Mouse (Mus musculus): Measurements from ENCODE around the gene Arsg.
A peak's percentile ranks its signal among the peaks of the same experiment; 100 is the strongest.

Arsg gene

DNA sequence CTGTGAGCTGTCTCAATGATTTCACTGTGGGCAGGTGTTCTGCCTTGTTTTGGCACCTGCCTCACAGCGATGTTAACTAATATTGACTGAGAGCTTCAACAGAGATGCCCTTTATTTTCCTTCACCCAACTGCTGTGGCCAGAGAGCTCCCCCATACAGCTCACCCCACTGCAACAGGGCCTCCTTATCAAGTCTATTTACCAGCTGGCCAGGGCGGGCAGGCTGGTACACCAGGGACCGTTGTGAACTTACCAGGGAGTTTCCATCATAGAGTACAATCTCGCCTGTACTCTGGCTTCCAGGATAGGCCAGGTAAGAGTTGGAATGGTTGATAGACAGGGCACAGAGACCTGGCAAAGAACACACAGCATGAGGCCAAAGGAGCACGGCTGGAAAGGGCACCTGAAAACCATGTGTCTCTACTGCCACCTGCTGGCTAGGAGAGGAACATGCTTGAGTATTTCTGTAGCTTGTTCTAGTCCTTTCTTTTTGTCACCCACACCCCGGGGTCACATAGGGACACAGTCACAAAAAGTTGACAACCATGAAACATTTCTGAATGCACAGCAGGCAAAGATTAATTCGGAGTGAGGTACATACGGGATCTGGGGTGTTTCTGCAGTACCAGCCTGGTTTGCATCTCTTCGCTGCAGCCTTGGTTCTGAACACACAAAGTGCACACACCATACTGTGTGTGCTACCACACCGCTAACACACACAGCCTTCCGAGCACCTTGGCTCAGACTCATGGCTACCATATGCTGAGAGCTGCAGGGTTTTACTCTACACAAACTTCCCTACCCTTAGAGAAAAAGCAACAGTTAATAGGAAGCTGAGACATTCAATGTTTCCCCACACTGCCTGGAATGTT, 111.9 kb downstream of the Arsg start:
- peak; percentile 32 to 77 for DNase-seq (ENCODE audit: low spot score in 2 of 2)

- no peak for DNase-seq (ENCODE audit: low spot score in 2 of 2)
Observed at GRCm38 (mm10) chr11:109586424-109586823, 113.2 kb downstream of the Arsg start.

DNA sequence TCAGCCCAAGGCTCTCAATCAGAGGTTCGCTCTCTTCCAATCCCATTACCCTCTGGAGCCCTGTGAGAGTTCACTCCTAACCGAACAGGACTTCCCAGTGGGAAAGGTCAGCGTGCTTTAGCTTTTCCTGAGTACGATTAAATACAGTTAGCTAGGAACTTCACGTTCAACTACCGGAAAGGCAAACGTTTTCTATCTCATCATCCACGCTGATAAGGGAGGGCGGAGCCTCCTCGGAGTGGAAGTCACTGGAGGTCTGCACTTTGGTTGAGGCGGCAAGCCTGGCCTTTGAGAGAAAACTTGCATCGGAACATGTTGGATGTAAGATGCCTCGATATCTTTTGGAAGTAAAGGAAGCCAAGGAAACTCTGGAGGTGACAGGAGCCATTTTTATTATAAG, 113.8 kb downstream of the Arsg start:
- DNase-seq (ENCODE audit: low spot score in 2 of 2): no peak

- DNase-seq (ENCODE audit: low spot score in 2 of 2): no peak
Observed at GRCm38 (mm10) chr11:109587638-109588374, 114.6 kb downstream of the Arsg start.

- DNase-seq (ENCODE audit: low spot score in 2 of 2): peak in 1 of 2 experiments; percentile 38
Observed at GRCm38 (mm10) chr11:109590012-109590411, 116.8 kb downstream of the Arsg start.

- DNase-seq (ENCODE audit: low spot score in 2 of 2): no peak
Observed at GRCm38 (mm10) chr11:109591511-109591910, 118.3 kb downstream of the Arsg start.

DNA sequence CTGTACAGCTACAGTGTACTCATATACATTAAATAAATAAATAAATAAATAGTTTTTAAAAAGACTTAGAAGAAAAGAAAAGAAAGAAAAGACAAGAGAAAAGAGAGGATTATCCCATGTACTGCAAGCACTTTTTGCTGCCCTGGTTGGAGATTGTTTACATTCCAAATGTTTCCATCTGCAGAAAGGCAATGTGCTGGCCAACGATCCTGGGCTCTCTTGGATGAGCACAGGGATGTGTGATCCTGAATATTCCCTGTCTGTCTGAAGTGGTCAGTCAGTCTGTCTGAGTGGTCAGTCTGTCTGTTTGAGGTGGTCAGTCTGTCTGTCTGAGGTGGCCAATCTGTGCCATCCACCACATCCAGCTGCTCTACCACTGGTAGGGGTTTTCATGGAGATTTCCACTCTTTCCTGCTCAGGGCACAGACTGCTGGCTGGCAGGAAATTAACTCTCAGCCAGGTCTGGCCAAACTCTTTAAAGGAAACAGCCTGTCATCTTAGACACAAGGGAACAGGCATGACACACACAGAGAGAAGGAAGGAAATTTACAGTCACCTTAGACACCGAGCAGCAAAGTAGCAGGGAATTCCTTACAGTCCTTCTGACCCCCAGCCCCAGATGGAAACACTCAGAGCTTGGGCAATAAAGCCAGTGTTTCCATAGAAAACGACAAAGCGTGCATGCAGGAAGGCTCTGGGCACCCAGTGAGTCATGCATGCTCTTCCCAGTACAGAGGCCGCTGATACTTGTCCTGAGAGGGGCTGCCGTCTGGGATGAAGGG, 120.2 kb downstream of the Arsg start:
- DNase-seq (ENCODE audit: low spot score in 2 of 2): no peak

- no peak for DNase-seq (ENCODE audit: low spot score in 2 of 2)
Observed at GRCm38 (mm10) chr11:109594761-109595160, 121.6 kb downstream of the Arsg start.

DNA sequence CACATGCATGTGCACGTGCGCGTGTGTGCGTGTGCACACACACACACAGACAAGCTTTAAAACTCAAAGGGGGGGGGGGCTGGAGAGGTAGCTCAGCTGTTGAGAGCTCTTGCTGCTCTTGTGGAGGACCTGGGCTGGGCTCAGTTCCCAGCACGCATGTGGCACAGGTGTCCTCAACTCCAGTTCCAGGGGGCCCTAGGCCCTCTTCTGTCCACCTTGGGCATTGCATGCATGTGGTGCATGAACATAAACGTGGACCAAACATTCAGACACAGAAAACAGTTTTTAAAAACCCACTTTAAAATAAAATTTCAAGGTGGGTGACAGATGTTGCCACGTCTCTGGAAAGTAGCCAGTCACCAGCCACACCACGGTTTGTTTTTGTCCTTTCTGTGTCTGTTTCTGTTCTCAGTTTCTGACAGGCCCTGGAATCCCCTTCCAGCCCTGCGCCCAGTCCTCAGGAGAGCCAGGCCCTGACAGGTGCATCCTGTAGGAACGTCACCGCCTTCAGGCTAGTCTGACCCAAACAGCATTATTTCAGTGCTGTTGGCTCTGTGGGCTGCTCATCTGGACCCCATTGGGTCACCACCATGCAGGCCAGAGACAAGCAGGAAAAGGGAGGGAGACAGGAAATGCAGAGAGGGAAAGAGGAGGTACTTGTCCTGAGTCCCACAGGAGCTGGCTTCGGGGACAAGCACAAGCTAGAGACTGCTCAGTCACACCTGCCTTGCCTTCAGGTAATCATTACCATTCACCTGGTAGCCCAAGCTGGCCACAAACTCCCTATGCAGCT, 125.8 kb downstream of the Arsg start:
- DNase-seq (ENCODE audit: low spot score in 2 of 2): no peak

GRCm38 (mm10) chr11:109607600-109607999, 134.4 kb downstream of the Arsg start:
- DNase-seq (ENCODE audit: low spot score in 2 of 2): no peak

- no peak for DNase-seq (ENCODE audit: low spot score in 2 of 2)
Observed at GRCm38 (mm10) chr11:109608976-109609625, 135.9 kb downstream of the Arsg start.

GRCm38 (mm10) chr11:109610046-109610794, 137.0 kb downstream of the Arsg start:
- DNase-seq (ENCODE audit: low spot score in 2 of 2): no peak

- DNase-seq (ENCODE audit: low spot score in 2 of 2): no peak
Observed at GRCm38 (mm10) chr11:109610795-109611302, 137.7 kb downstream of the Arsg start.

- DNase-seq (ENCODE audit: low spot score in 2 of 2): peak; percentile 98 to 99
Observed at GRCm38 (mm10) chr11:109611303-109612149, 138.4 kb downstream of the Arsg start, which contains the start of gene Wipi1. Wipi1 (minus strand) TSS chr11:109611967.

- no peak for DNase-seq (ENCODE audit: low spot score in 2 of 2)
Observed at GRCm38 (mm10) chr11:109612871-109613529, 139.8 kb downstream of the Arsg start.

DNA sequence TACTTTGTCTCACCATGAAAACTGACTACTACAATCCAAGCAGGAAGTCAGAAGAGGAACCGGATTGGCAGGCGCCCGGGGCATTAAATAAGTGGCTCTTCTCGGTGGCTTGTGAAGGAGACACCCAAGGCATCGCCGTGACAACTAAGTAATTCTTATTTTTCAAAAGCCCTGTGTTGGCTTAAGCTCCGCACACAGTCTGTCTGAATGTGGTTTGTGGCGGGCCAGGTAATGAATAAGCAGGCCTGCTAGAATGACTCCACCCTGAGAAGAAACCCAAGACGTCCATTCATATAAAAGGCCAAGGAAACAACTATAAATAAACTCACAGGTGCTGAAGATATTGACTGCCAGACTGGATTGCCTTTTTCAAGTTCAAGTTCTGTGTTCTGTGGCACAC, 142.1 kb downstream of the Arsg start:
- DNase-seq (ENCODE audit: low spot score in 2 of 2): no peak

- no peak for DNase-seq (ENCODE audit: low spot score in 2 of 2)
Observed at GRCm38 (mm10) chr11:109616352-109616751, 143.2 kb downstream of the Arsg start.

- DNase-seq (ENCODE audit: low spot score in 2 of 2): no peak
Observed at GRCm38 (mm10) chr11:109616766-109617165, 143.6 kb downstream of the Arsg start.

Measured in left cerebral cortex, adult 9 months (tissue).